Mouse (Mus musculus) limb, embryonic 15.5 days (tissue): ENCODE measurements around the gene Usp54. TPM values are rescaled to one million over a fixed set of nuclear protein-coding genes. Genes with fewer than 3 reads are reported as not detected.
"Not testable (repeated sequence)": the region's sequence is repeated elsewhere in the genome, so short reads cannot be mapped to it uniquely, and the experiment has no call there.

Experiments used
- ATAC-seq: fragments of 200-750 bp; cut with Nextera tagmentation; 2 replicates; pipeline ENCODE4 v1.8.0; 2017; ENCODE audit warnings: low read depth, moderate TSS enrichment; ENCODE audit not compliant: insufficient number of reproducible peaks, low FRiP score, low TSS enrichment
- H3K27ac ChIP-seq: fragments of 300-500 bp; sonication (generic); 2 replicates; pipeline ENCODE4 v1.5.1; 2015; ENCODE audit warnings: moderate library complexity, mild to moderate bottlenecking, inconsistent platforms
- H3K27me3 ChIP-seq: fragments of 300-500 bp; sonication (generic); 2 replicates; pipeline ENCODE4 v1.6.1; 2015; ENCODE audit warnings: inconsistent platforms
- H3K36me3 ChIP-seq: fragments of 300-500 bp; sonication (generic); 2 replicates; pipeline ENCODE4 v1.6.1; 2015; ENCODE audit warnings: inconsistent platforms
- H3K4me1 ChIP-seq: fragments of 300-500 bp; sonication (generic); 2 replicates; pipeline ENCODE4 v1.6.1; 2015; ENCODE audit warnings: inconsistent platforms
- H3K4me2 ChIP-seq: fragments of 300-500 bp; sonication (generic); 2 replicates; pipeline ENCODE4 v1.6.1; 2015; ENCODE audit warnings: mild to moderate bottlenecking, inconsistent platforms
- H3K4me3 ChIP-seq: fragments of 300-500 bp; sonication (generic); 2 replicates; pipeline ENCODE4 v1.5.1; 2015; ENCODE audit warnings: mild to moderate bottlenecking, inconsistent platforms
- H3K9ac ChIP-seq: fragments of 300-500 bp; sonication (generic); 2 replicates; pipeline ENCODE4 v1.6.1; 2015; ENCODE audit warnings: inconsistent platforms
- H3K9me3 ChIP-seq: fragments of 300-500 bp; sonication (generic); 2 replicates; pipeline ENCODE4 v1.6.1; 2016; ENCODE audit warnings: inconsistent platforms
- WGBS: fragments of 180-500 bp; shearing (Covaris S2); methylation state at CpG from one replicate; pipeline ENCODE4 v1.1.7; 2015; 5-methylcytosine and 5-hydroxymethylcytosine counted together
- polyA plus RNA-seq: library from polyadenylated mRNA; unstranded; fragments of >200 nt; fragmentation: Nextera tagmentation; extraction: Ambion mirVana; gene quantifications from 2 replicates; pipeline ENCODE4 v1.2.1, GENCODE M21; 2015

Usp54 gene
- polyA plus RNA-seq, 1 experiment from 2014 or later, result 7.2 TPM

DNA sequence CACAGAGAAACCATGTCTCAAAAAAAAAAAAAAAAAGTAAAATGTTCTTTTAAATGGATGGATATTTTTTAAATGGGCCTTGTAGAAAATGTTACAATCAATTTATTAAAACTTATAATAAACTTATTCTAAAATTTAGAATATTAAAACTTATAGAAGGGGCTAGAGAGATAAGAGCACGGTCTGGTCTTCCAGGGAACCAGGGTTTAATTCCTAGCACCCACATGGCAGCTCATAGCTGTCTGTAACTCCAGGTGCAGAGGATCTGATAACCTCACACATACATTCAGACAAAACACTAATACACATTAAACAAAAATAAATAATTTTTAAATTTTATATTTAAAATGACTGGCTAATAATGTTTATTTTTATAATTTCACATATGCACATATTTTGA, 39.6 kb downstream of the Usp54 start:
- Histone ChIP-seq H3K36me3 (0 out of 2 replicates have a peak, but pooled peaks cover 2% of the 10 kb centered on the region), H3K4me3 (no peak overlapping the region), H3K9me3 (no peaks in the 10 kb centered on the region), H3K27me3 (no peaks in the 10 kb centered on the region), H3K4me2 (no peak overlapping the region), H3K4me1 (no peaks in the 10 kb centered on the region), H3K9ac (no peak overlapping the region), H3K27ac (no peak overlapping the region)
- 90% methylated on average over 1 of the region's 1 CpGs for whole genome bisulfite sequencing
- ATAC-seq, result no peak

DNA sequence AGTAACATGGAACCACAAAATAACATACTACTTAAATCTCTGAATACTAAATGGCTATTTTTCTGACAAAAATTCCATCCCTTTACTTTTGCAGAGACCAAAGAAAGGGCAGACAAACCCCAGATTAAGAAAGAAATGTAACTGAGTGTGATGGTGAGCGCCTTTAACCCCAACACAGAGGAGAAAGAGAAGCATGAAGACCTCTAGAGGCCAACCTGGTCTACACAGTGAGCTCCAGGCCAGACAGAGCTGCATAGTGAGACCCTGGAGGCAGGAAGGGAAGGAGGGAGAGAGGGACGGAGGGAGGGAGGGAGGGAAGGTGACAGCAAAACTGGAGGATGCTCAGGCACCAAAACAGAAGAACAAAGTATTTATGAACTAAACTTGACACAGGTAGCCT, 40.7 kb downstream of the Usp54 start:
- H3K4me3 ChIP-seq, result no peak overlapping the region
- WGBS, result 53% methylated on average over 2 of the region's 2 CpGs

DNA sequence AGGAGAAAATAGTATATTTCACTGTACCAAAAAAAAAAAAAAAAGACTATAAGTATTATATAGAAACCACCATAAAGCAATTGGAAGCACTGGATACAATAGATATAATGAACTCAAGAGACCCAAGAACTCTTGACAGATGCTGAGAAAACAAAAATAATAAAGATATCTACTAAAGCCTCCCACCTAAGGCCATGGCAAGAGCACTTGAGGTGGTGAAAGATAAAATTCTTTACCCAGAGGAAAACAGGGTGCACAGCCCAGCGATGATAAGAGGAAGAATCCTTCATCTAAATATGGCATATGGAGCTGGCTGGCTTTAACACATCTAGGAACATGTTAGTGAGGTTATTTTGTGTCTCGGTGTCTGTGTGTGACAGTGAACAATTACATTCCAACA, 41.3 kb downstream of the Usp54 start:
- no peaks in the 10 kb centered on the region for H3K36me3 ChIP-seq
- WGBS, result 81% methylated on average over 2 of the region's 2 CpGs
- H3K4me2 ChIP-seq, result no peak overlapping the region
- H3K9ac ChIP-seq, result no peak overlapping the region
- H3K9me3 ChIP-seq, result no peaks in the 10 kb centered on the region
- no peaks in the 10 kb centered on the region for H3K4me1 ChIP-seq
- no peak for ATAC-seq
- H3K27ac ChIP-seq, result no peak overlapping the region
- no peaks in the 10 kb centered on the region for H3K27me3 ChIP-seq
- H3K4me3 ChIP-seq, result no peak overlapping the region

More for the DNA sequence above, 40.7 kb downstream of the Usp54 start:
- no peaks in the 10 kb centered on the region for H3K4me1 ChIP-seq
- H3K36me3 ChIP-seq, result no peaks in the 10 kb centered on the region
- no peaks in the 10 kb centered on the region for H3K9me3 ChIP-seq
- no peaks in the 10 kb centered on the region for H3K27me3 ChIP-seq
- ATAC-seq, result no peak
- no peak overlapping the region for H3K4me2 ChIP-seq
- H3K9ac ChIP-seq, result no peak overlapping the region
- no peak overlapping the region for H3K27ac ChIP-seq

DNA sequence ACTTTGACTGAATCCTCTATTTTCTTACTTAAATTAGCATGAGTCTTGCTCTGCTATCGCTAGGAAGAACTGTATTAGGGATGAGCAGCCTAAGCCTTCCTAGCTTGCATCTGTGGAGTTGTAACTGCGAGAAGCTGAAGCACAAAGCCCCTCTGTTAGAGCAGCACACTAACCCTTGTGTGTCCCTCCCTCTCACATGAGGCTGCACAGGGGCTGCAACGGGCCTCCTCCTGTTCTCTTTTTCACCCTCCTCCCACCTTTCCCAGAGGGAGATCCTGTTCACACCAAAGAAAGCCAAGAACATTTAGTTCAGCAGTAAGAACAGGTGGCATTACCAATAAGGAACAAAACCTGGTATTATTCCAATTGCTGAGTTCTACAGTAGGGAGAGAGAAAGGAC, 45.1 kb downstream of the Usp54 start:
- Histone ChIP-seq H3K4me2 (no peak overlapping the region), H3K9me3 (no peaks in the 10 kb centered on the region), H3K36me3 (no peaks in the 10 kb centered on the region), H3K9ac (no peak overlapping the region), H3K4me3 (no peak overlapping the region), H3K4me1 (no peaks in the 10 kb centered on the region), H3K27ac (no peak overlapping the region; the same call in 1 of the 2 replicates), H3K27me3 (no peaks in the 10 kb centered on the region)
- 42% methylated on average over 3 of the region's 3 CpGs for WGBS
- ATAC-seq, result no peak

DNA sequence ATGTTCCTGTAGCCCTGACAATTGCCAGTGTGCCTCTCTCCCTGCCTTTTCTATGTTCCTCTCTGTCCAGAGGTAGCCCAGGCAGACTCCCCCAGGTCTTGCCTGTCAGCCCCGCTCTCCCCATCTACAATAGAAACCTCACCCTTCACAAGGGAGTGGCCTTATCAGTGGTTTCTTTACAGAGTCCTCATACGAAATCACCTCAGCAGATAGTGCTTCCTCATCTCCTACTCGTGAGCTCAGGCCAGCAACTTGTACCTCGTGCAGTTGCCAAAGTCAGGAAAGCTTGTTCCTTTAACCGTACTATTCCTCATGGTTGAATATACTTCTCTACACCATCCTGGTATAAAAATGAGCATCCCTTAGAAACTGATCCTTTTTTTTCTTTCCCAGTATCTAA, 53.4 kb downstream of the Usp54 start:
- no peaks in the 10 kb centered on the region for H3K4me1 ChIP-seq
- 82% methylated on average over 5 of the region's 5 CpGs for WGBS
- H3K27me3 ChIP-seq, result no peaks in the 10 kb centered on the region
- no peak overlapping the region; the same call in 1 of the 2 replicates for H3K27ac ChIP-seq
- no peak overlapping the region for H3K9ac ChIP-seq
- no peak overlapping the region for H3K4me3 ChIP-seq
- H3K4me2 ChIP-seq, result no peak overlapping the region
- H3K36me3 ChIP-seq, result peaks cover 29% of the 10 kb centered on the region; the same call in 1 of the 2 replicates
- no peaks in the 10 kb centered on the region for H3K9me3 ChIP-seq
- no peak for ATAC-seq

DNA sequence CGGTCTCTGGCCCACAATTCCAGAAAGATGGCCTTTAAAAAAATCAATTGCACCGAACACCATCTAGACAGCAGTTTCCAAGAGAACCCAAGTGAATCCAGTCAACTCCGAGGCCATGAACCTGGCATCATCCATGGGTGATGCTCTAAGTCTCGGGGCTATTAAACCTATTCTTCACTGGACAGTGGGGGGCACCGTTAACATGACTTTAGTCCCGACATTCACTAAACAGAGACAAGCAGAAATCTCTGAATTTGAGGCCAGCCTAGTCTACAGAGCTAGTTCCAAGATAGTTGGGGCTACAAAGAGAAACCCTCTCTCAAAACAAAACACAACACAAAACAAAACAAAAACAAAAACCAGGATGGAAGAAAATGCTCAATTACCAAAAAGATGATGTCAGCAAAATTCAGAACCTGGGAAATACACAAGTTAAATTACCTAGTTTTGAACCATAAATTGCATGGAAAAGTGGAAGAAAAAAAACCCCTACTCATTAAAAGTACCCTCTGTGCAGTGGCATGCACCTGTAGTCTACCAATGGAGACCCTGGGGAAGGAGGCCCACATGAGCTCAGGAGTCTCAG, 61.9 kb downstream of the Usp54 start:
- H3K36me3 ChIP-seq, result peaks cover 31% of the 10 kb centered on the region
- no peak overlapping the region for H3K4me3 ChIP-seq
- H3K4me1 ChIP-seq, result no peaks in the 10 kb centered on the region
- WGBS, result 73% methylated on average over 6 of the region's 6 CpGs
- no peak overlapping the region for H3K4me2 ChIP-seq
- H3K9me3 ChIP-seq, result no peaks in the 10 kb centered on the region
- no peak for ATAC-seq
- no peak overlapping the region for H3K27ac ChIP-seq
- H3K9ac ChIP-seq, result no peak overlapping the region
- H3K27me3 ChIP-seq, result no peaks in the 10 kb centered on the region

DNA sequence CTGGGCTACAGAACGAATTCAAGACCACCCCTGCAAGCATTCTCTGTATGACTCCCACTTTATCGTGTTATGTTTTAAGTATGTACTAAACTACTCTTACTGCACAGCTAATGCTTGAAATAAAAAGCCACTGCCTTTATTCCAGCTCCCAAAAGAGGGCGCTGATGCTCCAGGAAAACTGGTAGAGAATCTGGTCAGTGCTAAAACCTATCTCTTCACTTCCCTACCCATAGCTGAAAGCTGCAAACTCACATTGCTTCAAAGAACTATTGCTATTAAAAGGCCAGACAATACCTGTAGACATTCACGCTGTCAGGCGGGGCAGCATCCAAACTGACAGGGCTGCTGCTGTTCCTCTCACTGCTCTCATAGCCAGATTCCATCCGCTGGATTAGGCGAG, 64.7 kb downstream of the Usp54 start:
- Histone ChIP-seq H3K4me1 (no peaks in the 10 kb centered on the region), H3K27ac (no peak overlapping the region), H3K27me3 (no peaks in the 10 kb centered on the region), H3K4me2 (no peak overlapping the region), H3K9me3 (no peaks in the 10 kb centered on the region), H3K9ac (no peak overlapping the region), H3K36me3 (peaks cover 28% of the 10 kb centered on the region), H3K4me3 (no peak overlapping the region)
- 48% methylated on average over 7 of the region's 7 CpGs for WGBS
- no peak for ATAC-seq

DNA sequence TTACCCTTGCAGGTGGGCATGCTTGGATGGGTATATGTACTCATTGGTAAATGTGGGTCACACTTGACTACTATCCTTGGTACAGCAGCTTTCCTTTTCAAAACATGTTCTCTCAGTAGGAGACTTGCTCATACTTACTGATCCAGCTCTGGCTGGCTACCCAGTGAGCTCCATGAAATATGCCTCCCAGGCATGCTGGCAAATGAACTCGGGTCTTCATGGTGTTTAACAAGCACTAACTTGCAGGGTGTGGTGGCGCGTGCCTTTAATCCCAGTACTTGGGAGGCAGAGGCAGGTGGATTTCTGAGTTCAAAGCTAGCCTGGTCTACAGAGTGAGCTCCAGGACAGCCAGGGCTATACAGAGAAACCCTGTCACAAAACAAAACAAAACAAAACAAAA, 67.7 kb downstream of the Usp54 start:
- H3K4me3 ChIP-seq, ATAC-seq, H3K9ac ChIP-seq, H3K4me1 ChIP-seq, H3K27ac ChIP-seq, H3K27me3 ChIP-seq, H3K9me3 ChIP-seq, H3K4me2 ChIP-seq: not testable (repeated sequence)
- H3K36me3 ChIP-seq, result peaks cover 47% of the 10 kb centered on the region
- 77% methylated on average over 3 of the region's 3 CpGs for WGBS

DNA sequence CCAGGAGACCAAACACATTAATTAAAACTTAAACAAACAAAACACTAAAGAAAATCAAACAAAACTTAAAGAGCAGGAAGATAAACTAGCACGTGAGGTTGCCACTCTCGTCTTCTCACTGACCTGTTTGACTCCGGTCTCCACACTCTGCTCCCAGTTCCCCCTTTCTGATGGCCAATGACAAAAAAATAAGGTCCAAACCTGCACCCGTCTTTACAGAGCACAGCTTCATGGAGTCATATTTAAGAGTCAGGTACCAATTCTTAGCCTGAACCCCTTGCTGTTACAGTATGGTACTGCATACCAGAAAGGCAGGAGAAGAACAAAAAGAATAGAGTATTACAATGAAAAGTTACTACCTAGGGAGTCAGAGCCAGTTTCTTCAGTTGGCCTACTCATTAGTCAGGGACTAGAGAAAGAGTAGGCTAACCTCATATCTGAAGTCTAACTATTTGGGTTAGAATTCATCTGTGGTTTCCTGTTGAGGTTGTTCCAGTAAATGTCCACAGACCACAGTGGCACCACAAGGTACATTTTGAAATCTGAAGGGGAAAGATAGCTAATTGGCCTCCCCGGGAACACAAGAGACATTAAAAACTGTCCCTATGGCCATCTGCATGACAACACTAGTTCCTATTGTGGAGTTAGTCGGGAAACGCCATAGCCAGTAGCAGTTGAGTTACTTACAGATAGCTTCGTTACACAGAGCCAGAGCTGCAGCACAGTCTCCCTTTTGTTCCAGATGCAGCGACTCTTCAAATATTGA, 75.4 kb downstream of the Usp54 start:
- ATAC-seq, result no peak
- Histone ChIP-seq H3K36me3 (peaks cover 62% of the 10 kb centered on the region), H3K27me3 (no peaks in the 10 kb centered on the region), H3K9me3 (no peaks in the 10 kb centered on the region), H3K4me3 (no peak overlapping the region), H3K4me2 (no peak overlapping the region), H3K4me1 (no peaks in the 10 kb centered on the region), H3K27ac (no peak overlapping the region), H3K9ac (no peak overlapping the region)
- WGBS, result 83% methylated on average over 9 of the region's 9 CpGs

DNA sequence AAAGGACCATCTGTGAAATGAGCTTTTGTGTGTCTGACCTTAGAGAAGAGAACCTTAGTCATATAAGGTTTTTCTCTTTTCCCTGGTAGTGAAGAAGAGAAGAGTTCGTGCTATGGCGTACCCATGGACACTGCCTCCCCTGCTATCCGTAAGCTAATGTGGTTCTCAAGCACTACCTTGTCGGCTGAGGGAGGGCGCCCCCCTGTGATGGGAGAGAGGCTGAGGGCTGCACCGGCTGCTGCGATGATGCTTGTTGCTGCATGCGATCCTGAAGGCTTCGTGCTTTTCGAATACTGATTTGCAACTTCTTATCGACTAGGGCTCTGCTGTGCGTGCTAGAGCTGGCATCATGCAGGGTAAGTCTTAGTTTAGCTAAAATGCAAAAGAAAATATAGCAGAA, 76.2 kb downstream of the Usp54 start:
- no peak overlapping the region for H3K4me3 ChIP-seq
- no peaks in the 10 kb centered on the region for H3K4me1 ChIP-seq
- no peaks in the 10 kb centered on the region for H3K9me3 ChIP-seq
- no peak overlapping the region for H3K27ac ChIP-seq
- H3K9ac ChIP-seq, result no peak overlapping the region
- H3K36me3 ChIP-seq, result peaks cover 59% of the 10 kb centered on the region
- WGBS, result 70% methylated on average over 12 of the region's 12 CpGs
- ATAC-seq, result no peak
- no peak overlapping the region for H3K4me2 ChIP-seq
- H3K27me3 ChIP-seq, result no peaks in the 10 kb centered on the region

DNA sequence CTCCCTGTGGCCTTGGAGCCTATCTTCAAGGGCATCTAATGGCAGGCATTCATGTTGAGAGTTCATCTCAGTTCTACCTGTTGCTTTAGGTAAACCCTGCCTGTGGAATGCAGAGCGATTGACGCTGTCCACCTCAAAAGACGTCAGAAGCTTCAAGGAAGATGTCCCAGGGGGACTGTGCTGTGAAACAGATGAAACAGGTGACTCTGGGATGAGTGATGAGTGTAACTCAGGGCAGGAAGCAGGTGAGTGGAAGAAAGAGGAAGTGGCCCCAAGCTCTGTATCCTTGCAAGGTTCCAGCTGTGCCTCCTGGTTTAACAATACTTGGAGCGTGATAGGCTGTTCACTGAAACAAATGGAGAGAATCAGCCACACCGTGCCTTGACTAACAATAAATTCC, 79.0 kb downstream of the Usp54 start:
- H3K4me1 ChIP-seq, result no peaks in the 10 kb centered on the region
- ATAC-seq, result no peak
- H3K4me2 ChIP-seq, result no peak overlapping the region
- H3K4me3 ChIP-seq, result no peak overlapping the region
- no peak overlapping the region for H3K27ac ChIP-seq
- 91% methylated on average over 5 of the region's 5 CpGs for WGBS
- H3K9me3 ChIP-seq, result no peaks in the 10 kb centered on the region
- H3K36me3 ChIP-seq, result peaks cover 54% of the 10 kb centered on the region
- no peaks in the 10 kb centered on the region for H3K27me3 ChIP-seq
- H3K9ac ChIP-seq, result no peak overlapping the region

DNA sequence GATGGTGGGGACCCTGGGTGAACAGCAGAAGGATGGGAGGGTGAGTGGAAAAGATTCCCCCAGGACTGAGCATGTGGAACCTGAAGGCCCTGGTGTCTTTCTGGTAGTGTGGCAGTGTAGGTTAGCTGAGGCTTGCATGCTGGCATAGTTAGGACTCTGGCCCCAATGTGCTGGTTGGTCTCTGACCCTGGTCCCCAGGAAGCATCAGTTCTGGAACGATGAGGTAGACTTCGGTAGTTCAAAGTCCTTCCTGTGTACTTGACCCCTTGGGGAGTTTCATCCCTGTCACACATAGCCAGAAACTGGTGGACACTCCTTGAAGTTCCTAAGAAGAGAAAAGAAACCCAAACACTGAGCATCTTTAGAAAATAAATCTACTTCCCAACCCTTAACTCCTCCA, 90.7 kb downstream of the Usp54 start:
- Histone ChIP-seq H3K4me1 (peaks cover 4% of the 10 kb centered on the region; the same call in 1 of the 2 replicates), H3K9ac (no peak overlapping the region), H3K9me3 (no peaks in the 10 kb centered on the region), H3K4me2 (no peak overlapping the region), H3K4me3 (no peak overlapping the region), H3K27ac (no peak overlapping the region), H3K27me3 (no peaks in the 10 kb centered on the region), H3K36me3 (peaks cover 41% of the 10 kb centered on the region)
- no peak for ATAC-seq
- WGBS, result 90% methylated on average over 2 of the region's 2 CpGs
